Mouse (Mus musculus) heart, adult 2 months (tissue): ENCODE measurements around the gene Lcn5.

Experiments
- CTCF ChIP-seq: fragments of 200-600 bp; IDR thresholded peaks from 2 replicates; pipeline ENCODE4 v1.8.1; 2022; ENCODE audit warnings: antibody characterized with exemption, mild to moderate bottlenecking, moderate library complexity
- EP300 ChIP-seq: fragments of 200-500 bp; IDR thresholded peaks from 2 replicates; pipeline ENCODE4 v1.6.1; 2011; ENCODE audit warnings: low read depth, low read length, control low read depth; ENCODE audit not compliant: insufficient read depth
- POLR2A ChIP-seq: fragments of 200-500 bp; IDR thresholded peaks from 2 replicates; pipeline ENCODE4 v1.6.1; 2011; ENCODE audit warnings: mild to moderate bottlenecking, low read depth, low read length, control low read depth; ENCODE audit not compliant: insufficient read depth

DNA sequence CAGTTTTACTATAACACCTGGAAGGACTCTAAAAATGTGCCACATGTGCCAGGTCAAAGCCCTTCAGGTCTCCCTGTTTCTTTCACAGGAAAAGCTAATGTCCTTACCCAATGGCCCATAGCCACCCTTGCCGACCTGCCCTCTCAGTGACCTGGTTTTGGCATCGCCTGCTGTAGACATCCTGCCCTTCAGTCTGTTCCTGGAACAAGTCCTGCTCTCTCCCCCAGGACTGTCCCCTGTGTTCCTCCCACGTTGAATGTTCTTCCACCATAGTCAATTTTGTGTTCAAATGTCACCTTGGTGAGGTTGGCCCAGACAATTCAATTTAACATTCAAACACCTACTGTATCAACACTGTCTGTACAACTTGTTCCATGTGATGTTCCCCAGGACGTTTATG is 39.2 kb downstream of the Lcn5 start:
- no peak for TF ChIP-seq CTCF
- TF ChIP-seq POLR2A = no peak
- no peak for TF ChIP-seq EP300
